Mouse (Mus musculus) embryonic stem cell, embryonic (primary cell): ENCODE measurements around the gene Cdk15.

Source experiments
- CTCF ChIA-PET, 4 experiments: fragments of 300-600 bp in 2 of 4; fragments of 350-600 bp in 2 of 4; sonication (Branson Sonifier 250); formaldehyde crosslinking; loops; one replicate each; lab custom pipeline; 2022; ENCODE audit warnings: inconsistent platforms in 2 of 4; lab: Charles Lee
- POLR2A ChIA-PET, 4 experiments: fragments of 300-600 bp in 2 of 4; fragments of 350-600 bp in 2 of 4; sonication (Branson Sonifier 250); formaldehyde crosslinking; loops; one replicate each; lab custom pipeline; 2022; ENCODE audit warnings: antibody characterized with exemption in 4 of 4, inconsistent platforms in 1 of 4; lab: Charles Lee

Gene Cdk15

GRCm38 (mm10) chr1:59256751-59257231 is at the start of gene Cdk15:
TSS of gene Cdk15 (plus strand) at chr1:59256906.
- ChIA-PET POLR2A (interaction anchor here in 3 of 4 experiments (0.6 to 2.1 kb wide), 17 partner anchors 9 to 359 kb away, joined by 3 to 14 read pairs (median 4); partner anchors contain the start of genes Als2 (in 3 of the 3), Stradb (in 1 of the 3) and Trak2 (in 1 of the 3)), CTCF (interaction anchor here in 3 of 4 experiments (0.5 to 1.8 kb wide), 11 partner anchors 9 to 367 kb away, joined by 3 to 6 read pairs (median 4); no protein-coding TSS in a partner anchor)

GRCm38 (mm10) chr1:59208331-59208730 is 48.4 kb upstream of the Cdk15 start:
- ChIA-PET POLR2A (interaction anchor here in 3 of 4 experiments (0.6 to 2.5 kb wide), 8 partner anchors 9 to 477 kb away, joined by 3 to 11 read pairs (median 3); partner anchors contain the start of genes Als2 (in 2 of the 3) and Nop58 (in 1 of the 3)), CTCF (interaction anchor here in 2 of 4 experiments (0.9 to 1.2 kb wide), 2 partner anchors 10 to 415 kb away, joined by 3 read pairs; no protein-coding TSS in a partner anchor)

GRCm38 (mm10) chr1:59211651-59212050 is 45.1 kb upstream of the Cdk15 start:
- ChIA-PET POLR2A (interaction anchor here in 2 of 4 experiments (0.9 to 3.0 kb wide), 4 partner anchors 8 to 25 kb away, joined by 3 to 15 read pairs (median 6); partner anchors contain the start of gene Als2 (in 2 of the 2)), CTCF (interaction anchor here in 1 of 4 experiments (1.0 kb wide), 1 partner anchor 9 kb away, joined by 4 read pairs; no protein-coding TSS in a partner anchor)

- POLR2A ChIA-PET: interaction anchor here in 2 of 4 experiments (0.9 to 3.0 kb wide), 4 partner anchors 8 to 25 kb away, joined by 3 to 15 read pairs (median 6); partner anchors contain the start of gene Als2 (in 2 of the 2)
- CTCF ChIA-PET: interaction anchor here in 1 of 4 experiments (1.0 kb wide), 1 partner anchor 8 kb away, joined by 4 read pairs; no protein-coding TSS in a partner anchor
Observed at GRCm38 (mm10) chr1:59212076-59212779, 44.5 kb upstream of the Cdk15 start.

GRCm38 (mm10) chr1:59212951-59213350 is 43.8 kb upstream of the Cdk15 start:
- POLR2A ChIA-PET: interaction anchor here in 3 of 4 experiments (0.5 to 3.0 kb wide), 5 partner anchors 9 to 24 kb away, joined by 3 to 15 read pairs (median 5); partner anchors contain the start of gene Als2 (in 1 of the 3)

GRCm38 (mm10) chr1:59215446-59215845 is 41.3 kb upstream of the Cdk15 start:
- ChIA-PET CTCF (interaction anchor here in 1 of 4 experiments (1.0 to 1.2 kb wide), 2 partner anchors 395 to 408 kb away, joined by 3 read pairs; no protein-coding TSS in a partner anchor), POLR2A (interaction anchor here in 2 of 4 experiments (0.8 to 15.0 kb wide), 10 partner anchors 8 to 401 kb away, joined by 3 to 162 read pairs (median 4); partner anchors contain the start of gene Als2 (in 2 of the 2))

More at GRCm38 (mm10) chr1:59212951-59213350, 43.8 kb upstream of the Cdk15 start:
- CTCF ChIA-PET: no interaction called here

- ChIA-PET POLR2A (interaction anchor here in 3 of 4 experiments (0.6 to 15.0 kb wide), 9 partner anchors 10 to 449 kb away, joined by 3 to 162 read pairs (median 4); partner anchors contain the start of genes Als2 (in 3 of the 3), Stradb (in 1 of the 3) and Trak2 (in 1 of the 3)), CTCF (interaction anchor here (0.5 to 2.3 kb wide), 6 partner anchors 9 to 1740 kb away, joined by 3 to 13 read pairs (median 3); partner anchors contain the start of gene Als2 (in 1 of the 4))
Observed at GRCm38 (mm10) chr1:59220371-59220770, 36.3 kb upstream of the Cdk15 start.

GRCm38 (mm10) chr1:59221591-59221990 is 35.1 kb upstream of the Cdk15 start:
- ChIA-PET POLR2A (interaction anchor here (0.7 to 15.0 kb wide), 9 partner anchors 9 to 390 kb away, joined by 3 to 162 read pairs (median 5); partner anchors contain the start of gene Als2 (in 3 of the 4)), CTCF (interaction anchor here in 3 of 4 experiments (0.6 to 2.3 kb wide), 4 partner anchors 16 to 510 kb away, joined by 3 to 13 read pairs (median 3); partner anchors contain the start of gene Als2 (in 1 of the 3))

GRCm38 (mm10) chr1:59222101-59222825 is 34.4 kb upstream of the Cdk15 start:
- ChIA-PET POLR2A (interaction anchor here (0.7 to 15.0 kb wide), 8 partner anchors 8 to 391 kb away, joined by 3 to 162 read pairs (median 6); partner anchors contain the start of gene Als2 (in 3 of the 4)), CTCF (interaction anchor here in 2 of 4 experiments (0.6 to 1.5 kb wide), 2 partner anchors 16 to 31 kb away, joined by 3 read pairs; no protein-coding TSS in a partner anchor)

- CTCF ChIA-PET: interaction anchor here in 1 of 4 experiments (1.0 kb wide), 1 partner anchor 8 kb away, joined by 3 read pairs; the partner anchor contains the start of gene Als2
- POLR2A ChIA-PET: interaction anchor here in 2 of 4 experiments (2.1 to 15.0 kb wide), 4 partner anchors 7 to 13 kb away, joined by 5 to 162 read pairs (median 54); partner anchors contain the start of gene Als2 (in 2 of the 2)
Observed at GRCm38 (mm10) chr1:59228552-59228951, 28.2 kb upstream of the Cdk15 start.

- POLR2A ChIA-PET: interaction anchor here in 3 of 4 experiments (0.6 to 15.0 kb wide), 6 partner anchors 7 to 52 kb away, joined by 3 to 162 read pairs (median 11); partner anchors contain the start of gene Als2 (in 2 of the 3)
- CTCF ChIA-PET: interaction anchor here in 2 of 4 experiments (0.6 to 0.8 kb wide), 3 partner anchors 9 to 168 kb away, joined by 3 to 4 read pairs (median 3); no protein-coding TSS in a partner anchor
Observed at GRCm38 (mm10) chr1:59229187-59229586, 27.5 kb upstream of the Cdk15 start.

- ChIA-PET CTCF (interaction anchor here (0.5 to 2.8 kb wide), 19 partner anchors 9 to 1329 kb away, joined by 3 to 22 read pairs (median 4); partner anchors contain the start of gene Tmem237 (in 1 of the 4)), POLR2A (interaction anchor here (0.5 to 6.2 kb wide), 124 partner anchors 8 to 860 kb away, joined by 3 to 162 read pairs (median 4); partner anchors contain the start of genes Cdk15 (in 3 of the 4), Fzd7 (in 3 of the 4), Stradb (in 3 of the 4) and Mpp4 (in 2 of the 4))
Observed at GRCm38 (mm10) chr1:59236856-59237441, 19.8 kb upstream of the Cdk15 start, which contains the start of gene Als2. TSS of gene Als2 (minus strand) at chr1:59237231.

GRCm38 (mm10) chr1:59237614-59238211 is 19.0 kb upstream of the Cdk15 start:
- POLR2A ChIA-PET: interaction anchor here (0.6 to 6.2 kb wide), 103 partner anchors 8 to 859 kb away, joined by 3 to 162 read pairs (median 4); partner anchors contain the start of genes Cdk15 (in 3 of the 4), Fzd7 (in 3 of the 4), Stradb (in 3 of the 4) and Mpp4 (in 2 of the 4)
- CTCF ChIA-PET: interaction anchor here (0.5 to 2.8 kb wide), 35 partner anchors 8 to 1251 kb away, joined by 3 to 22 read pairs (median 4); partner anchors contain the start of genes Cdk15 (in 1 of the 4), Gm973 (in 1 of the 4), Tmem237 (in 1 of the 4) and Trak2 (in 1 of the 4)

- ChIA-PET POLR2A (interaction anchor here in 2 of 4 experiments (0.6 to 1.2 kb wide), 2 partner anchors 13 to 370 kb away, joined by 3 to 4 read pairs; no protein-coding TSS in a partner anchor), CTCF (interaction anchor here in 3 of 4 experiments (0.6 to 2.0 kb wide), 13 partner anchors 10 to 475 kb away, joined by 3 to 11 read pairs (median 3); partner anchors contain the start of gene Gm973 (in 1 of the 3))
Observed at GRCm38 (mm10) chr1:59243770-59244169, 12.9 kb upstream of the Cdk15 start.

- POLR2A ChIA-PET: interaction anchor here (0.6 to 1.6 kb wide), 13 partner anchors 9 to 395 kb away, joined by 3 to 15 read pairs (median 3); partner anchors contain the start of gene Als2 (in 3 of the 4)
- CTCF ChIA-PET: interaction anchor here (0.6 to 1.4 kb wide), 26 partner anchors 9 to 382 kb away, joined by 3 to 14 read pairs (median 4); partner anchors contain the start of genes Cdk15 (in 2 of the 4), Als2 (in 1 of the 4) and Fzd7 (in 1 of the 4)
Observed at GRCm38 (mm10) chr1:59247602-59248001, 9.1 kb upstream of the Cdk15 start.
